Mouse (Mus musculus) thymus, postnatal 36 days (tissue): ENCODE data around the gene Cdkl1.
A peak's percentile ranks its signal among the peaks of the same experiment; 100 is the strongest.

Experiments used
- DNase-seq, 2 experiments: peaks; one replicate each; pipeline ENCODE4 v3.0.0; 2022; ENCODE audit warnings: mixed read lengths in 2 of 2

Cdkl1 gene

DNA sequence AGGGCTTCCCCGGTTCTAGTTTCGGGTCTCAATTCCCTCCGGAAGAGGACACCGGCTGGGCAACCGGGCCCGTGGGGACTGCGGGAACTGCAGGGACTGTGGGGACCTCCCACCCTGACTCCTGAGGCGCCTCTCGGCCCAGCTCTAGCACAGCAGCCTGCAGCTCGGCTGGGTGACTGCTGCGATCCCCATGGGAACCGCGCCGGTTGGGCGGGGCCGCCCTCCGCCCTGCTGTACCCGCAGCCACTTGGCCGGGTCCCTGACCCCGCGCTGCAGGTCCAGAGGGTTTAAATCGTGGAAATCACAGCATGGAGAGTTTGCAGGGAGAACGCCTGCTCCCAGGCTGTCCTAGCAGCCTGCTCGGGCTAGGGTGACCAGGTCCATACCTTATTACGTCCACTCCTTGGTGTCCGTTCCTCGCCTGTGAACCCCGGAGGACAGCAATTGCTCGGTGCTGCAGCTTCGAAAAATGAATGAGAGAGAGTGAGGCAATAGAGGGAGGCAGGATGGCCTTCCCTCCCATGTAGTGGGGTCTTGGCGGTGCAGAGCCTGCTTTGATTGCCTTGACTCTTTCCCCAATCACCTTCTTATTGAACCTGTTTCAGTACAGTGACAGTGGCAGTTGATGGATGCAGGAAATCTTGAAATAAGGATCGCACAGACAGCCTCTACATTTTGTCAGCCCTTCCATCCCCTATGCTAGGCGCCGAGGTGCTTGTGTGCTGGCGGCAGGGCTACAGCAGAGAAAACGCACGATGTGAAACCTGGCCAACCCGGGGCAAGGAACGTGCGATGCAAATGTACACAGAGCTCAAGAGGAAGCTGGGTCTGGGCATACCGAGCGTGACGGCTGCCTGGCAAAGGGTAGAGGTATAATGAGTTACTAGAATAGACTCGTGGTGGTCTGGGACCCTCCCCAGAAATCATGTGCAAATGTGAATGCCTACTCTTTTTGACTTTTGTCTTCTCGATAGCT, at the start of gene Cdkl1:
TSS of gene Cdkl1 (minus strand) at position 738 of the 976 bp plus-strand sequence.
- peak; percentile 50 to 66 for DNase-seq

DNA sequence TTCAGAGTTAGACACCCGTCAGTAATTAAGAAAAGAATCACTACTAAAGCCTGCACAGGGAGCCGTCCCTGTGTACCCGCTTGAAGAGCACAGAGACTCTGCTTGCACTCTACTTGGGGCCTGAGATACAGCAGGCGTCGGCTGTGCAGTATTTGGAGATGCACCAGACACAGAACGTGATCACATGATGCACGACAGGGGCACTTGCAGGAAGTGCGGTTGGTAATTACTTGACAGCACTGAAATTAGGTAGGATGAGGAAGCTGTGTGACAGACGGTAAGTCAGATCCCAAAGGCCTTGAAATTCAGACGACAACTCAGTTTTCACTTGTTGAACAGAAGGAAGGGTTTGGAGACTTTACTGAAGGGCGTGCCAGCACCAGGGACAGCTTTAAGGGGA, 47.3 kb upstream of the Cdkl1 start:
- peak; percentile 28 to 46 for DNase-seq

DNA sequence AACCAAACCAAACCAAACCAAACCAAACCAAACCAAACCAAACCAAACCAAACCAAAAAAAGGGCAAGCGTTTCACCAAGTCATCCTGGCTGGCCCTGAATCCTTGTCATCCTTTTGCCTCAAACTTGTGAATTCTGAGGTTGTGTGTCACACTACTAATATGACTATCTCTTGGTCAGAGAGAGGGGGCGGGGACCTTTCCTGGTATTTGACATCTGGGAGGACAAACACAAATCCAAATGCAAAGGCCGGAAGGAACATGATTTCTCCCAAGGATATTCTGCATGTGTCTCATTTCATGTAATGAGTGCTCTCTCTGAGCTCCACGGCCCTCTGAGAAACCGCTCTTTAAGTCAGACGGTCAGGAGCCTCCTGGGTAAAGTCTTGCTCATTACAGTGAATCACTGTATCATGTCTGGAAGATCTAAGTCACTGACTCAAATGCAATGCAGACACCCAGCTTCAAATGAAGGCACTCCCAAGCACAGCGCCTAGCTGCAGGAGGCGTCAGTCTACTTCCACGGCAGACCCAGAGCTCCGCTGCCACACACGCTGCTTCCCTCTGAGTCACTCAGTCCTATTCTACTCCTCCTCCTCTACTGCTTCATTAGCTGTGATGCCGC, 43.0 kb upstream of the Cdkl1 start:
- no peak for DNase-seq

DNA sequence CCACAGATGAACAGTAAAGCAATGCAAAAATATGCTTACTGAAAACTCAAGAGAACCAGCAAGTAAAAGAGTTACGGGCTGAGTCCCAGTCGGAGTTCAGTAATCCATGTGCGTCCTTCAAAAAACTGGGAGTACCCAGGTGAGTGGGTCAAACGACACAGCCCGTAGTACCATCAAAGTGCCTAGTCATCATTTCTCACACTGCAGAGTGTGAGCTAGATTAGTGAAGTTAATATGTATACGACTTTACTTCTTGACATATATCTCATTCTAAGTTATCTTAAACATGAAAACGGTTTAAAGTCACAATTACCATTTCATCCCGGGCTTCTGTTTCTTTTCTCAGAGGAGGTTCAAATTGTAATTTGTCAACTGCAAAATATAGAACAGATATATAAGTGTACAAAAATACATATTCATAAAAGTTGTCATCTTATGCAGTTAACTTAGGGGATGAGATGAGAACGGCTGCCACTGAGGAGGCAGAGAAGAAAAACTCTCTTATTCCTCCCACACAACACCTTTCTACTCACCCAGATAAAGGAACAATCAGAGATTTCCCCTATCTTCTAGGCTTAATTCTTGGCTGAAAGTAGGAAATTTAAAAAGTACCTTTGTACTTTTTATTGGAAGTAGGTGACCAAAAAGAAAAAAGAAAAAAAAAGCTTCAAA, 40.3 kb upstream of the Cdkl1 start:
- no peak for DNase-seq

DNA sequence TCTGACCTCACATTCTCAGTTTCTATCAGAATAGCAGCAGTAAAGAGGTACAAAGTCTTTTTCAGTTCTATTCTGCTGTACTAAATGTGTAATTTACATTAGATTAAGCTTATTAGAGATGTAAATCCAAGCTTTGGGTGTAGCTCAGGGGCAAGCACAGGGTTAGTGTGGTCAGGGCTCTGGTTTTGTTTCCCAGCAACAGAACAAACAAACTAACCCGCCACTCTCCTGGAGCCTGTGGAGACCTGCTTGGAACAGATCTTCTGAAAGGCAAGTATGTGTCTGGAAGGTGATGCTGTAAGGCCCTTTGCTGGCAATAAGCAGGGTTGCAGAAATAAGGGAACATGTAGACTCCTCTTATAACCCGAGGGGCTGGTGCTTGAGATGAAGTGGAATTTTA, 37.1 kb upstream of the Cdkl1 start:
- DNase-seq, result no peak

DNA sequence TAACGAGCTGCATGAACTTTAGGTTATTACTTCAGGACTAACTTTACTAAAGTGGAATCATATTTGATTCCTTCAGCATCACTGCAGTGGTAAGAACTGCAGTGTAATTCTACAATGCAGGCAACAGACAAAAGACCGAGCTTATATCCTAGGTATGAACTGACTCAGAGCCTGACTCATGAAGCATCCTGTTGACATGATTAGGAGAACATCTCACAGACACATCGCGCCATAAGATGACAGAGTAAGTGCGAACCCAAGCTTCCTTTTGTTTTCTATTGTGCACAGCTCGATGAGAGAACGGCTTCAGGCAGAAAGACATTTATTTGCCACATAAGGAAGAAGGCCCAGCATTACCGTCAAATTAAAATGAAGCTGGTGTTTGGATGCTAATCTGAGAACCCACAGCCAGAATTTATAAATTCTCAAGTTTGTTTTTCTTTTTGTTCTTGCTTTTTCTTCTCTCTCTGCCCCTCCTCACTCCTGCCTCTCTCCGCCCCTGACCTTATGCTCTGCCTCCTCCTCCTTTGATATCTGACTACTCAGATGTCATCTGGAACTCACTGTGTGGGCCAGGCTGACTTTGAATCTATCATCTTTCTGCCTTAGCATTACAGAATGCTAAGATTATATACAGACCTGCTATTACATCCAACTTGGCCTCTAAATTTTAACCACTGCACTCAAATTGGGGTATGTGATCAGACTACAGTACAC, 34.0 kb upstream of the Cdkl1 start:
- DNase-seq, result no peak

DNA sequence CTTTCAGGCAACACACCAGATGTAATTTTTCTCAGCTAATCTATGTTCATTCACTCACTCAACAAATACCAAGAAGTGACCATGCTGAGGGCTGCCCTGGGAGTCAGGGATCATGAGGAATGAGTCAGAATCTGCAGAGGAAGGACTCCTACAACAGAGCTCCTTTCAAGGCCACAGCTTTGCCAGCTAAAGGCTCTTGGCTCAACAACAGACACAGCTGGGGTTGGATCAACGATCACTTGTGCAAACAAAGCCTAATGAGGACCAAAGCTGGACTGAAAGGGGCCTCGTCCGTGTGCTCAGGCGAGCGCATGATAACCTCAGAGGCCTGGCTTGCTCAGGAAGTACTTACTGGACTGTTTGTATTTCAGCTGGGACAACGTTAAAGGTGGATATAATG, 23.2 kb upstream of the Cdkl1 start:
- no peak for DNase-seq

DNA sequence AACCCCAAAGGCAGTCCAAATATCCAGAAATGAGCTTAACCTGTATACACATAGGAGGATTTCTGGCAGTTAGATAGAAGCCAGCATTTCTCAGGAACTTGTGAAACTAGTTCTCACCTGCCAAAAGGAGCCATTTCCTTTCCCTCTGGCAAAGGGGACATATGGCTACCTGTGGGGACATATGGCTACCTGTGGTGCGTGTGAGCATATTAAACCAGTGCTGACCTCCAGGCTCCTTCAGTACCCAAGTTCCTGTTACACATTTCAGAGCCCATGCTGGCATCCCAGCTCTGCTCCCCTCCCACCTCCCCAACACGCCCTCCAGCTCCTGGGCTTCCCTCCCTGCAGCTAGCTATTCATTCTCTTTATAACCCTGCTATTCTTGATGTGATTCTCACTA, 22.5 kb upstream of the Cdkl1 start:
- DNase-seq, result no peak

DNA sequence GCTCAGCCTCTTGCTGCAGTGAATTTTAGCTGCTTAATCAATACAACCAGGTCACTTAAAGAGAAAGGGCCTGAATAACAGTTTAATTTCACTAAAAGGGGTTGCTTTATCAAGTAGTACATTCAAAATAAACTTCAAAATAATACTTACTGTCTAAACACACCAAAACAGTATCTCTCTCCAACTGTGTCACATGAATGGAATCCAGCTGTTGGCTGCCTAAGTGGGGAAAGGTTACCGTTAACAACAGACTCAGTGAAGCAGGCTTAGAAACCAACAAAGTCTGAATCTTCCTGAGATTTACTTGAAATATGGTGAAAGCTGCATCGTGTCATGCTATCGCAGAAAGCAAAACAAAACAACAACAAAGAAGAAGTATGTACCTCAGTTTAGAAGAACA, 21.9 kb upstream of the Cdkl1 start:
- DNase-seq, result no peak

DNA sequence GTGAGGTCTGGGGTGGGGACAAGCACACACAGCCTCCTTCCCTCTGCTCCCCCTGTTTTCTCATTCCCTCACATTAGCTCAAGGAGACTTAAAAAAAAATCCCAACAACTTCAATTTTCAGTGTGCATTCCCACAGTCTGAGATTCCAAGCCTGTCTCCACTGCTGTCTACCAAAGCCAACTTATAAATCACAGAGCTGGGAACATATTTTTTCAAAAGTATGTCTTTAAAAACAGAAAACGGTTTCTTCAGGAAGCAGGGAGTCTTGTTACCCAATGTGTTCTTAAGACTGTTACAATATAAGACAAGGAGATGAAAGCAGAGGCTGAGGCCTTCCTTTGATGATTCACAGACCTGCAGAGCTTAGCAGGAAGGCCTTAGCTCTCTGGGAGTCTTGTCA, 20.9 kb upstream of the Cdkl1 start:
- no peak for DNase-seq

DNA sequence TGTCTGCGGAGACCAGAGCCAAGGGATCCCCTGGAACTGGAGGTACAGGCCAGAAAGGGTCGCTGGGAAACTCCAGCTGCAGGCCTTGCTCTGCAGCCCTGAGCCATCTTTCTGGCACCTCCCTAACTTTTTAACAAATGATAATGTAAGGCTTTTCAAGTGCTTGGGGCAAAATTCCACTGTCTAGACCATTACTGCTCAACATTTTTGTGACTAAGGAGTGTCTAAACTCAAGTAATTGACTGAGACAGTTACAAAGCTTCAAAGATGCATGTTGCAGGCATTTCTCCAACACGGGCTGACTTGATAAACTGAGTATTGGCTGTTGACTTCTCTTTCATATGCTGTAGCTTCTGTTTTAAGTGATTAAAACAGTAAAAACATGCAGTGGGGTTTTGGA, 18.4 kb upstream of the Cdkl1 start:
- DNase-seq, result no peak

DNA sequence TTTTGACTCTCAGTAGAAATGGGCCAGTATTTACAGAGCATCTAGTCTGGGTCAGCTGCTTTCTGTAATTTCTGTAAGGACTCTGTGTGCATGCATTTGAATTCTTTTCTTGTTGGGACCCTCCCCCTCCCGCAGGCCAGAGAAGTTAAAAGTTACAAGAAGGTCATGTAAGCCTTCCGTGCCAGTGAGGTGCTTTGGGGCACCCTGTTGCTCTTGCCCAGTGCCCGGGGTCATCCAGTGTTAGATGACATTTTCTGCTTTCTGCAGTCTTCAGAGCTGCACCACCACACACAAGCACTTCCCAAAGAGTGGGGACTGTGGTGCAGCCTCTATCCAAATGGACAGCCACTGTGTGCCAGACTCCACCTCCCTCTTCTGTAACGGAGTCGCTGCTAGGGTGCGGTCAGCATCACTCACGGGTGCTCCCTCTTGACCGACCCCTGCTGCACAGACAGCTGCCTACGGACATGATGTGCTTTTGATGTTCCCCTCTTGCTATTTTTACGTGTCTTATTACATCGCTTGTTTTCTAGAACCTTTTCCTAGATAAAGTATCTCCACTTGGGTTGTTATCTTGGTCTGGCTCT, 16.4 kb upstream of the Cdkl1 start:
- no peak for DNase-seq

DNA sequence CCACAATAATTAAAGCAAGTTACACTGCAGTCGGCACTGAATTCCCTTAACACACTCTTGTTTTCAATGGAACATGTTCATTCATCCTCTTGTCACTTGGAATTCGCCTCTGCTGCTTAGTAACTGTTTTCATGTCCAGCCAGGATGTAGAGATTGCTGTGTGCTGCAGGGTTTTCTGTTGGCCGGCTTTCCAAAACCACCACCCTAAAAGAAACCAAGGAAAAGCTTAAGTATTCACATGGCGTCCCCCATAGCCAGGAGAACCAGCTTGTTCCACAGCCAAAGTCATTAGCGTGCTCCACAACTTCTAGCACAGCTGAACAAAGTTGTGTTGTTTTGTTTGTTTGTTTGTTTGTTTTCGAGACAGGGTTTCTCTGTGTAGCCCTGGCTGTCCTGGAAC, 14.1 kb upstream of the Cdkl1 start:
- DNase-seq, result no peak

DNA sequence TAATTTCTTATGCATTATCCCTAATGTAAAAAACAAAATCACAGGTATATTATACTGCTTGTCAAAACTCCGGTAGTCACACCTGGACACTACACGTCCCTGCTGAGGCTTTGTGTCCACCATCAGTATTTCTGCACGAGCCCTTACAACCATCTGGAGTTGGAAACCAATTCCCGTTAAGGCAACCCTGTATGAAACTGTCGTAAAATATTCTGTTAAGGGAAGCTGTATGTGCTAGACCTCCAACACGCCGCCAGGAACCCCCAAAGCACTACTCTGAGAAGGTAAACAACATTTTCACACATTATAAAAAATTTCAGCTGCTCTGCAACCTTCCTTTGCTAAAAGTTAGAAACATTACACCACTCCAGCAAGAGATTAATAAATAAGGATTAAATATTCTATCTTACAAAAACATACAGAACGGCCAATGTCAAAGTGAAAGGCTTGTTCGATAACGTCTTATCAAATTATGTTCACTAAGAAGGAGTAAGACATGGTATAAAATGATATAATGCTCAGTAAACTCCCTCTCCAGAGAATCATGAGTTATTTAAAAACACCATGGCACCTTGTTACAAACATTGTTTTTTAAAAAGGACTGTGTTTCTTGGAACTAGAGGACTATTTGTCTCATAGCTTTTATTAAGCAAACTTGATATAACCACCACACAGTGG, 13.5 kb upstream of the Cdkl1 start:
- no peak for DNase-seq

DNA sequence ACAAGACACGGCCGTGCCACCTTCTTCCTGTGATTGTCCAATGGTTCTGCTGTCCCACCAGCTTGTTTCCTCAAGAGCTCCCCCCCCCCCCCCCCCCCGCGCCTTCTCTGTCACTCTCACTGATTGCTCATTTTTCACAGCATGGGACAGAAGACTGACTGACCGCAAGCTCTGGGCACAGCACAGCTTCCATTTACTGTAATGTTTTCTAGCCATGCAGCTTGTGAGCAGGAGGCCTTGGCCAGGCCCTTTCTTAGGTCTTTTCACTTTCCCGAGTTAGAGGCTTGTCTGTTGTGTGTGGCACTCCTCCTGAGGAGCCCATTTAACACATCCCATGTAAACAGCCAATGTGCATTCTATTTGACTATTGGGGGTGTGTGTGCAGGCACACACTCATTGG, 12.1 kb upstream of the Cdkl1 start:
- no peak for DNase-seq

DNA sequence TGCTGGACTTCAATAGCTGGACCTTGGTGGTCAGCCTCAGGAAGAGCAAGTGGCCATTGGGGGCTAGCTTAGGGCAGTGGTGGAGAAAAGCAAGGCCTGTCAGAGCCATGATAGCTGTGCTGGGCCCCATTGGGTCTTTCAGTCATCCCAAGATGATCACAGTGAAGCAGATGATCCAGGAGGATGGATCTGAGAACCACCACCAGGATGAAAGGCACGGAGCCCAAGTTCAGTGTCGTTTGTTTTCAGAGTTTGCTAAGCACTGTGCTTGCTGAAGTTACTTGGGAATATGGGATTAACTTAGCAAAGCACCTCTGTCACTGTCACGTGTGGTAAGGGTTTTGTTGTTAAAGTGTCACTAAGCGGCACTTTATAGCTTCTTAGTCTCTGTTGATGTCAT, 9.5 kb upstream of the Cdkl1 start:
- no peak for DNase-seq

DNA sequence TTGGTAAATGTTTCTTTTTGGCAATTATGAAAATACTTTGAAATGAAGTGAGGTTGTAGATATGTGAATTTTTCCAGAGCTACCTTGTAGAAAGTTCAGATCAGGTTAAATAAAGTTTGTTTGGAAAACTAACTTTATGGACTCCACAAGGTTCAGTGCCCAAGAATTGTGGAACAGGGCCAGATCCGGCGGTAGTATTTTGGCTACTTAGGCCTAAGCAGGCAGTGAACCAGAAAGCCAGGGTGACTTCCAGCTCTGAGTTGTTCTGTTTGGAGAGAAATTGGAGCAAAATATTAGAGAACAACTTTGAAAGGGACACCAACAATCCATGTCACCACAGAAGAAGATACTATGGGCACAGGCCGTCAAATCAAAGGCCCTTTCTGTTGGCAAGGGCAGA, 5.2 kb upstream of the Cdkl1 start:
- no peak for DNase-seq

DNA sequence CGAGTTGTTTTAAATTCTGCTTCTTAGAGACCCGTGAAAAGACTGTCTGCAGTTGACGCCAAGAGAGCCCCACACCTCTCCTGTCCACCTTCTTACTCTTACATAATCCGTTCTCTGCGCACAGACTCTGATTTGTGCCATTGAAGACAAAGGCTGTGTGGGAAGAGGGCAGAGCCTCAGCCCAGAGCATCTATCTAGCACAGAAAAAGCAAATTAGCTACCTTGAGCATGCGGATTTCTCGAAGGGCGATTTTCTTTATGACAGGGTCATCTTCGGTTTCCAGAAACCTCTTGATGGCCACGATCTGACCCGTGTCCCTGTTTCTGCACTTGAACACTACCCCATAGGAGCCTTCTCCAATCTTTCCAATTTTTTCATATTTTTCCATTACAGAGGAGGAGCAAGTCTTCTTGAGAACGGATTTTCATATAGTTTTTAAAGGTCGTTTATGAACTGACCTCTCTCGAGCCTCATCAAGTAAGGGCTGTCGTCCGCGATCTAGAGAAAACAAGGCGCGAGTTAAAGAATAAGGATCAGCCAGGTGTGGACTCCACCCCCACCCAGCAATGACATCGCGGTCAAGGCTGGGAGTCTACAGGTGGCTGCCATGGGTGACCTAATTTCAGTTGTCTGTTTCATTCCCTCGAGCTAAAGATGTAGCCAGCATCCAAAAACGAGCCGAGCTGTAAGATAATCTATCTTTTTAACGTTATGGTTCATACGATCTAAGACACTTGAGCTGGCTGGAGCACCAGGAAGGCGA, 1.1 kb downstream of the Cdkl1 start:
- DNase-seq, result peak in 1 of 2 experiments; percentile 41

DNA sequence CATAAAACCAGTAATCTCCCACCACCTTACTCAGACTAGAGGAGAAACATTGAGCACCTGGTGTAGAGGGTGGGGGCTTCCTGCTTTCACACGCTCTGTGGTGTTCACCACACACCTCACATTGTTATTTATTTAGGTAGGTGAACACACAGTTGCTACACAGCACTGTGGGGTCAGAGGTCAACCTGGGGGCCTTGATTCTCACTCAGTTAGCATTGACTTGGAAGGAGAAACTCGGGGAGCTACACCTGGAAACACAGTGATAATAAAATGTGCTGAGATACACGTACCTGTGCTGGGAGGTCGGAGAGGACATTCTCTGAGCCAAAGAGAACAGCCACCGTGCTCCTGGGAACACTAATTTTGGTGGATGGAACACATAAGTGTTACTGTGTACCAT, 2.7 kb downstream of the Cdkl1 start:
- DNase-seq, result no peak

DNA sequence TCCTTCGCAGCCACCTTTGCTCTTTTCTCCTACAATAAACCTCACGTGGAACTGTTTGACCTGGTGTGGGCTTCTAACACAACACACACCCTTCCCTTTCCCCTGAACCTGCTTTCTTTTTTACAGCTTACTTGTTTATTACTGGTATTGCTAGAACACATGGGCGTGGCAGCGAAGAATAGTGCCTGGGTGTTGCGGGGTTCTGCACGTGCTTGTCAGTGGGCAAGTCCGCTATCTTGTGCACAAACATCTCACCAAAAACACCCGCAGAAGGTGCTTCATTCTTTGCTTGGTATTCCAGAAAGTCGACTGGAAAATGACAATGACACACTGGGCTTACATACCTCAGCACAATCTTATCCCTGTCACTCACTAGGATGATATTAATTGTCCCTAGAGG, 5.6 kb downstream of the Cdkl1 start:
- no peak for DNase-seq
